Mouse (Mus musculus) megakaryocyte, embryonic 14.5 days (primary cell): ENCODE measurements around the gene Bcar3.

ENCODE experiments used
- FLI1 ChIP-seq: IDR thresholded peaks from 2 replicates; pipeline ENCODE4 v1.6.1; 2012; ENCODE audit warnings: low read length, inconsistent platforms, mixed read lengths
- GATA1 ChIP-seq: IDR thresholded peaks from 3 replicates; pipeline ENCODE4 v1.6.1; 2012; ENCODE audit warnings: mixed read lengths, low read length, inconsistent platforms, borderline replicate concordance

DNA sequence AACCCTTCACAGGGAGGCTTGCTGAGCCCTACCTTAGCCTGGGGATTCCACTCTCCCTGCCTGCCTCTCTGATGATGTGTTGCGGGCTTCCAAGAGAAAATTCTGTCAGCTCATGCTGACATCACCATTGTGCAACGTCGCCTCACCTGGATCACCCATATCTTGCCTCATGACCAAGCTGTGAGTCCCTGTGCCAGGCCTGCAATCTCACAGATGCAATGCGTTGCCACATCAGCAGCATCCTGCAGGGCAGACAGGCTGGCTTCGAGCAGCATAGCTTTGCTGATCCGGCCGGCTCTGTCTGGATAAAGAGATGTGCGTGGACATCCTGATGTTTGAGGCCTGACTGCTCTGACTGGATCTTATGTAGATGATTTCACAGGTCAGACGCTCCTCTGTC lies 169.2 kb downstream of the Bcar3 start:
- TF ChIP-seq GATA1 (no peak), FLI1 (no peak)
